Mouse (Mus musculus): Measurements from ENCODE around the gene Mboat2. TPM values are rescaled to one million over a fixed set of nuclear protein-coding genes. Genes with fewer than 3 reads are reported as not detected.

Mboat2 gene
- total and polyA plus RNA-seq, 3 experiments: 0.39 to 4.0 (median 0.76) TPM

GRCm38 (mm10) chr12:24895352-24895751 is 64.7 kb downstream of the Mboat2 start:
- no peak for DNase-seq (ENCODE audit: extremely low read depth)
- no peak overlapping the region for H3K4me3 ChIP-seq (replicated peaks in 1 of 3; ENCODE audit: low read depth in 2 of 3, low read length in 2 of 3, poor library complexity in 1 of 3)
- H3K4me2 ChIP-seq (ENCODE audit: insufficient read depth, low read depth, poor library complexity, severe bottlenecking): no peak overlapping the region
- H3K9me3 ChIP-seq (replicated peaks; ENCODE audit: low read length): no peaks in the 10 kb centered on the region
- peaks cover 7 to 22% of the 10 kb centered on the region in 2 experiments; a peak in 3 of 4 replicates for H3K4me1 ChIP-seq (ENCODE audit: control insufficient read depth in 1 of 2, insufficient read depth in 2 of 2)
- H3K27me3 ChIP-seq (replicated peaks): no peaks in the 10 kb centered on the region
- H3K36me3 ChIP-seq (replicated peaks in 1 of 2; ENCODE audit: control insufficient read depth in 1 of 2, insufficient read depth in 1 of 2, low read length in 1 of 2): no peaks in the 10 kb centered on the region
- H3K79me2 ChIP-seq (replicated peaks; ENCODE audit: control insufficient read depth, extremely low read depth, insufficient read depth, poor library complexity, severe bottlenecking): no peaks in the 10 kb centered on the region
- H3K9ac ChIP-seq (ENCODE audit: insufficient read depth, low read depth): no peak overlapping the region
- TF ChIP-seq IRF4 (IDR thresholded peaks at IDR 0.05; ENCODE audit: low read depth, low read length) (no peak), HCFC1 (IDR thresholded peaks at IDR 0.05; ENCODE audit: low read depth, low read length) (no peak), ELF1 (IDR thresholded peaks at IDR 0.05; ENCODE audit: low read depth, low read length) (no peak), USF1 (IDR thresholded peaks at IDR 0.05; ENCODE audit: low read depth, low read length) (no peak)
- dilution Hi-C loops (cut with MboI; ENCODE audit: extremely low pct_ligation_motif_present, extremely low pct_unique_long_range_greater_than_20kb, low sequenced_read_pairs): no loop called here
- in situ Hi-C loops (cut with MboI; ENCODE audit: low pct_ligation_motif_present, low pct_unique_long_range_greater_than_20kb, low sequenced_read_pairs): no loop called here
- H3K27ac ChIP-seq (ENCODE audit: insufficient read depth, low read depth): no peak overlapping the region

DNA sequence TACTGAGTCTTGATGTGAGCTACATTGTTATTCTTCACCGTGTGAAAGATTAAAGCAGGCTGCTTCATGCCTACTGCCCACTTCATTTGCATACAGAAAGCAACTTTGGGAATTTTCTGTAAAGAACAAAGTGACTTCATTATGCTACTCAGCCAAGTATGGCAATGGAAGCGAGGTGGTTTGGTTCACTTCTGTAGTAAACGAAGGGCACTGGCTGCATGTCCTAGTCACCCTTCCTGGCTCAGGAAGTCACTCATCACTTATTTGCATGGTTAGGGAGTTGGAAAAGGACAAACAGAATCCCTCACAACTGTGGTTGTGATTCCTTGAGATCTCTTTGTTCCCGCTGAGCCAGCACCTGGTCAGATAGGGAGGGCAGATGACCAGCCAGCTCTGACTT is 66.7 kb downstream of the Mboat2 start:
- dilution Hi-C loops (cut with MboI; ENCODE audit: extremely low pct_ligation_motif_present, extremely low pct_unique_long_range_greater_than_20kb, low sequenced_read_pairs): no loop called here
- TF ChIP-seq PAX5 (IDR thresholded peaks at IDR 0.05; ENCODE audit: low read length) (no peak), E2F4 (IDR thresholded peaks at IDR 0.05; ENCODE audit: insufficient replicate concordance, low read depth, low read length) (no peak), NELFE (IDR thresholded peaks at IDR 0.05; ENCODE audit: low read depth, low read length) (no peak), USF1 (IDR thresholded peaks at IDR 0.05; ENCODE audit: low read depth, low read length) (no peak), MEF2A (IDR thresholded peaks at IDR 0.05; ENCODE audit: borderline replicate concordance, low read depth, low read length) (no peak), ZNF384 (IDR thresholded peaks at IDR 0.05; ENCODE audit: low read depth, low read length) (no peak), RCOR1 (conservative IDR thresholded peaks at IDR 0.05; ENCODE audit: low read depth, low read length) (no peak), MYC (IDR thresholded peaks at IDR 0.05; ENCODE audit: low read depth, low read length) (no peak), SMC3 (IDR thresholded peaks at IDR 0.05; ENCODE audit: low read depth, low read length) (no peak), JUN (IDR thresholded peaks at IDR 0.05; ENCODE audit: insufficient read depth, low read depth, low read length) (no peak), POLR2AphosphoS2 (IDR thresholded peaks at IDR 0.05; ENCODE audit: low read depth, low read length) (no peak), MAX (IDR thresholded peaks at IDR 0.05; ENCODE audit: low read length) (no peak), MAZ (IDR thresholded peaks at IDR 0.05; ENCODE audit: low read depth, low read length) (no peak)
- H3K9me3 ChIP-seq (replicated peaks; ENCODE audit: low read length): no peaks in the 10 kb centered on the region
- H3K9ac ChIP-seq (ENCODE audit: insufficient read depth, low read depth): no peak overlapping the region
- H3K4me2 ChIP-seq (ENCODE audit: insufficient read depth, low read depth, poor library complexity, severe bottlenecking): no peak overlapping the region
- no peak overlapping the region for H3K4me3 ChIP-seq (replicated peaks in 1 of 3; ENCODE audit: low read depth in 2 of 3, low read length in 2 of 3, poor library complexity in 1 of 3)
- H3K36me3 ChIP-seq (replicated peaks in 1 of 2; ENCODE audit: control insufficient read depth in 1 of 2, insufficient read depth in 1 of 2, low read length in 1 of 2): no peaks in the 10 kb centered on the region
- H3K4me1 ChIP-seq (ENCODE audit: control insufficient read depth in 1 of 2, insufficient read depth in 2 of 2): peaks cover 7 to 24% of the 10 kb centered on the region in 2 experiments; a peak in 3 of 4 replicates
- in situ Hi-C loops (cut with MboI; ENCODE audit: low pct_ligation_motif_present, low pct_unique_long_range_greater_than_20kb, low sequenced_read_pairs): no loop called here
- H3K79me2 ChIP-seq (replicated peaks; ENCODE audit: control insufficient read depth, extremely low read depth, insufficient read depth, poor library complexity, severe bottlenecking): no peaks in the 10 kb centered on the region
- DNase-seq (ENCODE audit: extremely low read depth): no peak
- no peaks in the 10 kb centered on the region for H3K27me3 ChIP-seq (replicated peaks)
- H3K27ac ChIP-seq (ENCODE audit: insufficient read depth, low read depth): no peak overlapping the region

Measured in CH12.LX (cell line).